Mouse (Mus musculus): ENCODE data around the gene Tef.

- TF ChIP-seq CTCF (IDR thresholded peaks at IDR 0.05; ENCODE audit: insufficient read depth, low read length): no peak
- no peak for TF ChIP-seq POLR2A (IDR thresholded peaks at IDR 0.05; ENCODE audit: borderline replicate concordance, extremely low read depth, low read depth, low read length)
These were observed 2.7 kb downstream of the Tef start for GRCm38 (mm10) chr15:81804883-81805282.

Measured in lung, adult 2 months (tissue).